Mouse (Mus musculus) CD4-positive helper T cell, adult 2 months (primary cell): ENCODE measurements around the gene Cdca4.
A peak's percentile ranks its signal among the peaks of the same experiment; 100 is the strongest.

Experiments used
- DNase-seq: peaks from one replicate; pipeline ENCODE4 v3.0.0-alpha.2; 2012; ENCODE audit warnings: low read depth, missing footprints, low spot score

The Cdca4 gene

GRCm38 (mm10) chr12:112829244-112829864, at the start of gene Cdca4:
Gene Cdca4 (minus strand): TSS chr12:112829423.
- DNase-seq, result peak; percentile 98

GRCm38 (mm10) chr12:112877607-112878020, 48.4 kb upstream of the Cdca4 start:
- peak; percentile 54 for DNase-seq

GRCm38 (mm10) chr12:112877073-112877576, 47.9 kb upstream of the Cdca4 start:
- no peak for DNase-seq

- peak; percentile 77 for DNase-seq
Measured at GRCm38 (mm10) chr12:112876332-112877072, 47.3 kb upstream of the Cdca4 start.

GRCm38 (mm10) chr12:112875225-112876013, 46.2 kb upstream of the Cdca4 start:
- DNase-seq, result peak; percentile 81

GRCm38 (mm10) chr12:112874199-112874598, 45.0 kb upstream of the Cdca4 start:
- DNase-seq, result no peak

- peak; percentile 83 for DNase-seq
Measured at GRCm38 (mm10) chr12:112873452-112874190, 44.4 kb upstream of the Cdca4 start.

- no peak for DNase-seq
Measured at GRCm38 (mm10) chr12:112872991-112873390, 43.8 kb upstream of the Cdca4 start.

- no peak for DNase-seq
Measured at GRCm38 (mm10) chr12:112871272-112871671, 42.0 kb upstream of the Cdca4 start.

- DNase-seq, result peak; percentile 53
Measured at GRCm38 (mm10) chr12:112870775-112871174, 41.6 kb upstream of the Cdca4 start.

- peak; percentile 64 for DNase-seq
Measured at GRCm38 (mm10) chr12:112869783-112870204, 40.6 kb upstream of the Cdca4 start.

- DNase-seq, result peak; percentile 71
Measured at GRCm38 (mm10) chr12:112868178-112869087, 39.2 kb upstream of the Cdca4 start, which contains the start of gene Gpr132. Gene Gpr132 (minus strand): TSS chr12:112868228.

- DNase-seq, result no peak
Measured at GRCm38 (mm10) chr12:112867106-112867674, 38.0 kb upstream of the Cdca4 start.

- DNase-seq, result no peak
Measured at GRCm38 (mm10) chr12:112866467-112867080, 37.4 kb upstream of the Cdca4 start.

GRCm38 (mm10) chr12:112864804-112865203, 35.6 kb upstream of the Cdca4 start:
- DNase-seq, result no peak

- peak; percentile 60 for DNase-seq
Measured at GRCm38 (mm10) chr12:112861911-112862321, 32.7 kb upstream of the Cdca4 start.

- DNase-seq, result peak; percentile 95
Measured at GRCm38 (mm10) chr12:112860765-112861164, 31.5 kb upstream of the Cdca4 start.

- peak; percentile 89 for DNase-seq
Measured at GRCm38 (mm10) chr12:112859930-112860329, 30.7 kb upstream of the Cdca4 start.
